Mouse (Mus musculus): Measurements from ENCODE around the gene Rraga.

GRCm38 (mm10) chr4:86555035-86555707, 20.3 kb upstream of the Rraga start:
- TF ChIP-seq POLR2A (IDR thresholded peaks at IDR 0.05; ENCODE audit: low read depth, low read length), result no peak
- TF ChIP-seq CTCF (IDR thresholded peaks at IDR 0.05; ENCODE audit: borderline replicate concordance, insufficient read depth, low read length), result no peak

Measured in embryonic fibroblast, embryonic 13.5 days (primary cell).